Mouse (Mus musculus) urinary bladder, postnatal 36 days (tissue): ENCODE measurements around the gene Ing4.

Source experiments
- DNase-seq, 2 experiments: peaks; one replicate each; pipeline ENCODE4 v3.0.0; 2022; ENCODE audit warnings: low spot score in 2 of 2, mixed read lengths in 1 of 2

The Ing4 gene

GRCm38 (mm10) chr6:125090341-125091085 lies 51.0 kb downstream of the Ing4 start:
- DNase-seq: no peak

- no peak for DNase-seq
Observed at GRCm38 (mm10) chr6:125092372-125092771, 52.8 kb downstream of the Ing4 start.

- DNase-seq: no peak
Observed at GRCm38 (mm10) chr6:125094843-125095242, 55.3 kb downstream of the Ing4 start.

- DNase-seq: peak; percentile 86 to 92
Observed at GRCm38 (mm10) chr6:125095391-125096278, 56.1 kb downstream of the Ing4 start, which contains the start of gene Chd4. Gene Chd4, plus strand, starts transcription at chr6:125095981.

- no peak for DNase-seq
Observed at GRCm38 (mm10) chr6:125096279-125096596, 56.7 kb downstream of the Ing4 start.

- peak; percentile 35 to 57 for DNase-seq
Observed at GRCm38 (mm10) chr6:125096597-125097345, 57.2 kb downstream of the Ing4 start.

GRCm38 (mm10) chr6:125097346-125097689 lies 57.8 kb downstream of the Ing4 start:
- no peak for DNase-seq

- DNase-seq: no peak
Observed at GRCm38 (mm10) chr6:125097951-125098350, 58.4 kb downstream of the Ing4 start.

- DNase-seq: no peak
Observed at GRCm38 (mm10) chr6:125098513-125098912, 59.0 kb downstream of the Ing4 start.
